Mouse (Mus musculus) neural tube, embryonic 11.5 days (tissue): ENCODE results near the gene Rbpj. TPM values are rescaled to one million over a fixed set of nuclear protein-coding genes. Genes with fewer than 3 reads are reported as not detected.

Experiments used
- ATAC-seq: fragments of 200-750 bp; cut with Nextera tagmentation; 2 replicates; pipeline ENCODE4 v1.8.0; 2017; ENCODE audit warnings: moderate number of reproducible peaks, mild to moderate bottlenecking, moderate TSS enrichment, moderate library complexity; ENCODE audit not compliant: insufficient read depth, low FRiP score, low TSS enrichment
- DNase-seq: peaks from one replicate; pipeline ENCODE4 v3.0.0-alpha.2; 2015; ENCODE audit warnings: low spot score
- H3K27ac ChIP-seq: fragments of 300-500 bp; sonication (generic); 2 replicates; pipeline ENCODE4 v1.5.1; 2014; ENCODE audit warnings: low read depth, mild to moderate bottlenecking, low read length
- H3K27me3 ChIP-seq: fragments of 300-500 bp; sonication (generic); 2 replicates; pipeline ENCODE4 v1.6.1; 2014; ENCODE audit warnings: mild to moderate bottlenecking, low read length, mixed read lengths; ENCODE audit not compliant: control insufficient read depth, insufficient read depth
- H3K36me3 ChIP-seq: fragments of 300-500 bp; sonication (generic); 2 replicates; pipeline ENCODE4 v1.6.1; 2014; ENCODE audit warnings: mild to moderate bottlenecking, low read length, moderate library complexity, mixed read lengths; ENCODE audit not compliant: control insufficient read depth, insufficient read depth
- H3K4me1 ChIP-seq: fragments of 300-500 bp; sonication (generic); 2 replicates; pipeline ENCODE4 v1.6.1; 2014; ENCODE audit warnings: low read length, mixed read lengths; ENCODE audit not compliant: control insufficient read depth, insufficient read depth
- H3K4me2 ChIP-seq: fragments of 300-500 bp; sonication (generic); 2 replicates; pipeline ENCODE4 v1.6.1; 2014; ENCODE audit warnings: low read depth, mild to moderate bottlenecking, moderate library complexity
- H3K4me3 ChIP-seq: fragments of 300-500 bp; sonication (generic); 2 replicates; pipeline ENCODE4 v1.5.1; 2014; ENCODE audit warnings: low read depth, low read length
- H3K9ac ChIP-seq: fragments of 300-500 bp; sonication (generic); 2 replicates; pipeline ENCODE4 v1.6.1; 2014; ENCODE audit warnings: mild to moderate bottlenecking, low read length
- H3K9me3 ChIP-seq: fragments of 300-500 bp; sonication (generic); 2 replicates; pipeline ENCODE4 v1.6.1; 2016; ENCODE audit warnings: low read length; ENCODE audit not compliant: control insufficient read depth
- WGBS: fragments of 180-500 bp; shearing (Covaris S2); extraction: QIAGEN DNeasy Blood & Tissue Kit; methylation state at CpG from one replicate; pipeline ENCODE4 v1.1.7; 2014; 5-methylcytosine and 5-hydroxymethylcytosine counted together
- polyA plus RNA-seq: library from polyadenylated mRNA; unstranded; fragments of >200 nt; fragmentation: Nextera tagmentation; extraction: Ambion mirVana; gene quantifications from 2 replicates; pipeline ENCODE4 v1.2.1, GENCODE M21; 2014

The Rbpj gene
- polyA plus RNA-seq, 1 experiment from 2014 or later: 59.4 TPM

DNA sequence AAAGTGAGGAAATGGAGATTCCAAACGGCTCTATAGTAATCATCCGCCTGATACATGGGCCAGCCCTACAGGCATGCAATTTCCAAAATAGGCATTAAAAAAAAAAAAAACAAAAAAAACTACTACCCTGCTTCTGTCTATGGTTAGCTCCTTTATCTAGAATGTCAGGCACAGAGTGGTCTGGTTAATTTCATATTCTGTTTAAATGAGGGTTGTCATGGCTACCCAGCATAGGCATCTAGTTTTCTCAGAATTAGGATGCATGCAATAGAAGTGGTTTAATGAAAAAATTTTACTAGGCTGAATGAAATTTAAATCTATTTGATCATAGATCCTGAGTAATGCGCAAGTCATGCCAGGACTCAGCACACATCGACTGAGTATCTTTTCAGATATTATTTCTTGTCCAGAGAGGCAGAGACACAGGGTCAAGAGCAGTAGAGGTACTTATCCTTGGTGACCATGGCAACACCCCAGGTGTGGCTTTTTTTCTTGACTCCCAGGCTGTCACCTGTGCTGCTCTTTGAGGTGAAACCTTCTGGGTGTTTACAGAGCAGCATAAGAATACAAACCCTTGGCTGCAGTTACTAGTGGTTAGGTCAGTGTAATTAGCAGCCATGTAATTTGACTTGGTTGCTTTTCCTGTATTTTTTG lies 49.1 kb downstream of the Rbpj start:
- H3K4me1 ChIP-seq: no peaks in the 10 kb centered on the region
- no peaks in the 10 kb centered on the region for H3K9me3 ChIP-seq
- ATAC-seq (no peak), DNase-seq (no peak)
- no peaks in the 10 kb centered on the region for H3K36me3 ChIP-seq
- H3K27me3 ChIP-seq: no peaks in the 10 kb centered on the region
- H3K4me2 ChIP-seq: no peak overlapping the region
- H3K4me3 ChIP-seq: no peak overlapping the region
- no peak overlapping the region for H3K27ac ChIP-seq
- 85% methylated on average over 4 of the region's 4 CpGs for WGBS
- H3K9ac ChIP-seq: no peak overlapping the region

DNA sequence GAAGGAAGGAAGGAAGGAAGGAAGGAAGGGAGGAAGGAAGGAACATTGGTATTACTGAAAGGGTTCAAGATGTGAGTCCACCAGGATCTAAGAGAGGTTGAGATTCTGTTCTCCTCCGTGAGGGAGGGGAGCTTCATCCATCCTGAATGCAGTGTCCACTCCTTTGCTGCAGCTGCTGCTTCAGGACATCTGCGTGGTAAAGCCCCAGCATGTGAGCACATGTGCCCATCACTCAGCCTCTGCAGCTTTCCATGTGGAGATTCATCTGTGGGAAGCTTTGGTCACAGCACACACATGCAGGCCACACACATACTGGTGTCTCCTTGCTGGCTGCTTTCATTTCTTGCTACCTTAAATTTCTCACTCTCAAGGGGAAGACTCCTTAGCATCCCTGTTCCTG lies 50.5 kb downstream of the Rbpj start:
- H3K4me1 ChIP-seq: no peaks in the 10 kb centered on the region
- WGBS: 90% methylated on average over 2 of the region's 2 CpGs

DNA sequence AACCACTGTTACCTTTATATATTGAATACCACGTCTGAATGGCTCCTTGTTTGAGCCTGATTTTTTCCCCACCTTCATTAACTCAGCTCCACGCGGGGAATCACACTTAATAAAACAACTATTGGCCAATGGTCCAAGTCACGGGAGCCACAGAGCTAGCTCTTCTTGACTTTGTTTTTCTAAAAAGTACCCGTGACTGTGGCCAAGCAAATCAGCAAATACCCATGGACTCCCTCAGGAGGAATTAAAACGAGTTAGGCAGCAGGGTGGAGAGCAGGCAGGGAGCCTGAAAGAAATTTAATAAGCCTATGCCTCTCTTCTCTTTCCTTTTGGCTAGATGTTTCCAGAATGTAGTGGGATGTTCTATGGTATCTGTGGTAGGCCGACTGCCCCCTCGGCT lies 51.9 kb downstream of the Rbpj start:
- DNase-seq: no peak
- WGBS: 82% methylated on average over 8 of the region's 8 CpGs
- Histone ChIP-seq H3K9me3 (no peaks in the 10 kb centered on the region), H3K36me3 (no peaks in the 10 kb centered on the region), H3K27me3 (no peaks in the 10 kb centered on the region), H3K9ac (no peak overlapping the region), H3K4me2 (no peak overlapping the region), H3K27ac (no peak overlapping the region), H3K4me3 (no peak overlapping the region), H3K4me1 (no peaks in the 10 kb centered on the region)
- ATAC-seq: no peak

More for the DNA sequence above, 50.5 kb downstream of the Rbpj start:
- DNase-seq: no peak
- H3K27ac ChIP-seq: no peak overlapping the region
- H3K4me2 ChIP-seq: no peak overlapping the region
- no peaks in the 10 kb centered on the region for H3K36me3 ChIP-seq
- H3K27me3 ChIP-seq: no peaks in the 10 kb centered on the region
- ATAC-seq: no peak
- no peaks in the 10 kb centered on the region for H3K9me3 ChIP-seq
- no peak overlapping the region for H3K4me3 ChIP-seq
- no peak overlapping the region for H3K9ac ChIP-seq

DNA sequence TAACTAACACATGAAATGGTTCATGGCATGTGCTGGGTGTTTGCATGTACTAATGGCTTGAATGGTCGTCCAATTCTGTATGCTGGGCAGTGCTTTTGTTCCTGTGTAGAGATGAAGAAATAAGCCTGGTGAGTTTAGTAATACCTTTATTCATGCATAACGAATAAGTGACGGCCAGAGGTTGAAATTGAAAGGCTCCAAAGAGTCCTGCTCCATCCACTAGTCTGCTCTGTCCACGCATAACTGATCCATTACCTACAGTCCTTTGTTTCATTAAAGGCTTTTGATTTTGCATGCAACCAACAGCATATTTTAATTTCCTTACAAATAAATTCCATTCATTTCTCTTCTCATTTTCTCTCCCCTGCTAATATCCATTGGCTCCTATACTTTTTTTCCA lies 53.2 kb downstream of the Rbpj start:
- no peak overlapping the region for H3K9ac ChIP-seq
- no peaks in the 10 kb centered on the region for H3K36me3 ChIP-seq
- H3K4me1 ChIP-seq: no peaks in the 10 kb centered on the region
- no peak overlapping the region for H3K27ac ChIP-seq
- H3K9me3 ChIP-seq: no peaks in the 10 kb centered on the region
- H3K4me2 ChIP-seq: no peak overlapping the region
- DNase-seq: no peak
- H3K4me3 ChIP-seq: no peak overlapping the region
- 74% methylated on average over 4 of the region's 4 CpGs for WGBS
- no peaks in the 10 kb centered on the region for H3K27me3 ChIP-seq
- ATAC-seq: no peak

DNA sequence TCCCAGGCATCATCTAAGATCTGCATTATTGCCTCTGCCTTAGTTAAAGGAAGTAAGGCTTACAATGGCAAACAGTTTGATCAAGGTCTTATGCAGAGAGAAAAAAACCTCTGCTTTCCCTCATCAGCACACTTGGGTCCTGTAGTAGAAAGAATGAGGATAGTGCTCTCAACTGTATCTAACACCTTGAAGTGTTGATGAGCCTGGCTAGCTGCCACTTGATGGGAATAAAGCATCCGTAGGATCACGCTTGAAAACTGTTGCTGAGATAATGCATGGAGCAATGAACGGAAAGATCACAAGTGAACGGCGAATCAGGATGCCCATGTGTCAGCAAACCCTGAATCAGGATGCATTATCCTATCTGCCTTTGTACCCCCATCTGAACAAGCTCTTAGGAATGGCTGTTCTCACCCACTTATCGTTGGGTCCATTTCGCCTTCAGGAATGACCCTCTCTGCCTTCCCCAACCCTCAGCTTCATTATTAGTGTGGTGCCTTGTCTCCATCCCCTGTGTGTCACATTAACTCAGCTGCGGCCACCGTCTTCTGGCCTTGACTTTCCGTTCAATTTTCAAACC lies 54.1 kb downstream of the Rbpj start:
- WGBS: 91% methylated on average over 10 of the region's 10 CpGs
- H3K9me3 ChIP-seq: no peaks in the 10 kb centered on the region
- no peak overlapping the region for H3K4me2 ChIP-seq
- no peaks in the 10 kb centered on the region for H3K36me3 ChIP-seq
- H3K4me1 ChIP-seq: no peaks in the 10 kb centered on the region
- no peak overlapping the region for H3K27ac ChIP-seq
- ATAC-seq (no peak), DNase-seq (no peak)
- H3K9ac ChIP-seq: no peak overlapping the region
- H3K27me3 ChIP-seq: no peaks in the 10 kb centered on the region
- no peak overlapping the region for H3K4me3 ChIP-seq

DNA sequence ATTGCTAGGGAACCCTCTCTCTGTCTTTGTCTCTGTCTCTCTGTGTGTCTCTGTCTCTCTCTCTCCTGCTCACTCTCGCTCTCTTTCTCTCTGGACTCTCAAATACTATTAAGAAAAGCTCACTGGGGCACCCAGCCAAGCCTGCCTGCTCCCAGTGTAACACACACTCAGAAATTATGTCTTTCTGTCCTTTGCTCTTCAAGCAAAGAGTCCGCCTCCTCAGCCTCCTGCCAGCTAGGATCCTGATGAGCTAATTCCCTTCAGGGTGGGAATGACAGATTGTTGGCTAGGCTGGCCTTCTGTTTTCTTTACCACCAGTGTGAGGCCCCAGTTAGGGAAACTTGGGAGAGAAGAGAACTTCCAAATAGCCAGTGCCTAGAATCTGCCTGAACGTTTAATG lies 57.1 kb downstream of the Rbpj start:
- Histone ChIP-seq H3K4me2 (no peak overlapping the region), H3K4me1 (peaks cover 4% of the 10 kb centered on the region; the same call in 1 of the 2 replicates), H3K9ac (no peak overlapping the region), H3K27me3 (no peaks in the 10 kb centered on the region), H3K4me3 (no peak overlapping the region), H3K27ac (no peak overlapping the region), H3K9me3 (no peaks in the 10 kb centered on the region), H3K36me3 (no peaks in the 10 kb centered on the region)
- no peak for DNase-seq
- no peak for ATAC-seq
- 55% methylated on average over 3 of the region's 3 CpGs for WGBS

DNA sequence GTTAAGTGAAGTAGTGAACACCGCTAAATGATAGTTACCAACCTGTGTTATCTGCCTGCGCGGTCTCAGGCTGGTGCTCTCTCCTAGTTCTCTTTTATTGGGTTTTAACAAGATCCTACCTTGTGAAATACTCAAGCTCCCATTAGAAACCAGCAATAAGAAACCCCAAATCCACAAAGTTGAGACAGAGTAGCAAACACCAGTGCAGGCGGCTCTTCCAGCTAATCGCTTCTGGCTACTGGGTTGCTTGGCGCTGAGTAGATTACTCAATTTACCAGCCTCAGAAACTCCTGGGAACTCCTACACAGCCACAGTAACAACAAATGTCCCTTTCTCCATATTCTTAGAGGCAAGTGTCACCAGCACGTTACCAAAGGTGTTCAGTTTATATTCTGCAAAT lies 58.2 kb downstream of the Rbpj start:
- no peak for DNase-seq
- peaks cover 4% of the 10 kb centered on the region; the same call in 1 of the 2 replicates for H3K4me1 ChIP-seq
- no peaks in the 10 kb centered on the region for H3K9me3 ChIP-seq
- H3K4me2 ChIP-seq: no peak overlapping the region
- no peak overlapping the region for H3K9ac ChIP-seq
- no peak for ATAC-seq
- no peak overlapping the region for H3K27ac ChIP-seq
- H3K36me3 ChIP-seq: no peaks in the 10 kb centered on the region
- no peak overlapping the region for H3K4me3 ChIP-seq
- WGBS: 95% methylated on average over 7 of the region's 7 CpGs
- H3K27me3 ChIP-seq: no peaks in the 10 kb centered on the region

DNA sequence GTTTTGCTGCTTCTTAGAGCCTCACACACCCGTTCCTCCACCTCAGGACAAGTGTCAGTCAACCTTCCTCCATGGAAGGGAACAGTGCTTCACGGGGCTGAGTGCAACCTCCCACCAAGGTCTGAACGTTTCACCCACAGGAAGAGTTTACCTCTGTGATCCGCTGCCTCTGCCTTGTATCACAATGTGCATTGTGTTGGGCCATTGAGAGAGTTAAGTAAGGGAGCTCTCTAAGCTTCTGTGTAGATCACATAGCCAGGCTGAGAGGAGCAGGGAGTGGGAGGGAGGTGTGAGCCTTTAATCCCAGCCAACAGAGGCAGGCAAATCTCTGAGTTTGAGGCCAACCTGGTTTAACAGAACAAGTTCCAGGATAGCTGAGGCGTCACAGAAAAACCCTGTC lies 58.9 kb downstream of the Rbpj start:
- no peak overlapping the region for H3K4me2 ChIP-seq
- H3K4me3 ChIP-seq: no peak overlapping the region
- peaks cover 4% of the 10 kb centered on the region; the same call in 1 of the 2 replicates for H3K4me1 ChIP-seq
- no peaks in the 10 kb centered on the region for H3K9me3 ChIP-seq
- no peaks in the 10 kb centered on the region for H3K36me3 ChIP-seq
- WGBS: 72% methylated on average over 5 of the region's 5 CpGs
- DNase-seq (no peak), ATAC-seq (no peak)
- no peaks in the 10 kb centered on the region for H3K27me3 ChIP-seq
- no peak overlapping the region for H3K9ac ChIP-seq
- H3K27ac ChIP-seq: no peak overlapping the region
